Mouse (Mus musculus): Measurements from ENCODE around the gene Tmem191c. TPM values are rescaled to one million over a fixed set of nuclear protein-coding genes. Genes with fewer than 3 reads are reported as not detected.

The Tmem191c gene
- total RNA-seq, 2 experiments from 2014 or later = 1.3 to 1.7 TPM

GRCm38 (mm10) chr16:17331116-17331515, 55.2 kb downstream of the Tmem191c start, which contains the start of gene Serpind1:
TSS of gene Serpind1 (plus strand) at chr16:17331371.
- no peak for DNase-seq

GRCm38 (mm10) chr16:17331855-17332254, 56.0 kb downstream of the Tmem191c start:
- DNase-seq = no peak

Other genes with a start within 250 kb of the Tmem191c start
- gene Ypel1, start 206.4 kb upstream of the Tmem191c start, total RNA-seq (2021) = under 1 TPM; 0.77 to 0.99 TPM
- 10 to 100 TPM; 22.6 to 25.1 TPM for gene Ppil2, start 164.8 kb upstream of the Tmem191c start, total RNA-seq (2021)
- gene 2610318N02Rik, start 150.9 kb upstream of the Tmem191c start, total RNA-seq (2021) = not detected
- gene Sdf2l1, start 143.7 kb upstream of the Tmem191c start, total RNA-seq (2021) = 1 to 10 TPM; 5.4 to 7.5 TPM
- gene Ydjc, start 131.5 kb upstream of the Tmem191c start, total RNA-seq (2021) = under 1 TPM in 1 of 2 experiments, not detected in 1; 0.29 TPM
- gene Ccdc116, start 128.8 kb upstream of the Tmem191c start, total RNA-seq (2021) = under 1 TPM in 1 of 2 experiments, not detected in 1; 0.19 TPM
- gene Ube2l3, start 73.4 kb upstream of the Tmem191c start, total RNA-seq (2021) = 100 to 1,000 TPM; 129 to 132 TPM
- gene Rimbp3, start 67.5 kb upstream of the Tmem191c start, total RNA-seq (2021) = not detected
- under 1 TPM; 0.83 to 0.97 TPM for gene Hic2, start 42.5 kb upstream of the Tmem191c start, total RNA-seq (2021)
- gene Serpind1, start 55.3 kb downstream of the Tmem191c start, total RNA-seq (2021) = under 1 TPM; 0.18 to 0.32 TPM
- 10 to 100 TPM; 15.2 to 16.5 TPM for gene Snap29, start 129.9 kb downstream of the Tmem191c start, total RNA-seq (2021)
- gene Pi4ka, start 130.2 kb downstream of the Tmem191c start, total RNA-seq (2021) = 10 to 100 TPM; 15.9 to 20.4 TPM
- gene Crkl, start 175.9 kb downstream of the Tmem191c start, total RNA-seq (2021) = 10 to 100 TPM; 19.2 to 21.6 TPM
- gene Aifm3, start 213.5 kb downstream of the Tmem191c start, total RNA-seq (2021) = under 1 TPM; 0.18 to 0.35 TPM
- 10 to 100 TPM; 19.2 to 23.6 TPM for gene Lztr1, start 232.6 kb downstream of the Tmem191c start, total RNA-seq (2021)

All from gastrocnemius, postnatal 25 days (tissue).